Mouse (Mus musculus) olfactory bulb, adult 2 months (tissue): ENCODE results near the gene Synj1. TPM values are rescaled to one million over a fixed set of nuclear protein-coding genes. Genes with fewer than 3 reads are reported as not detected.
A peak's percentile ranks its signal among the peaks of the same experiment; 100 is the strongest.

Experiments used
- H3K27ac ChIP-seq: fragments of 200-500 bp; 2 replicates; pipeline ENCODE4 v1.5.1; 2012; ENCODE audit warnings: low read depth, low read length; ENCODE audit not compliant: insufficient read depth
- H3K4me1 ChIP-seq: fragments of 200-500 bp; 2 replicates; pipeline ENCODE4 v1.6.1; 2012; ENCODE audit warnings: low read length; ENCODE audit not compliant: control insufficient read depth, insufficient read depth
- H3K4me3 ChIP-seq: fragments of 200-500 bp; 2 replicates; pipeline ENCODE4 v1.5.1; 2012; ENCODE audit warnings: mild to moderate bottlenecking, low read depth, low read length, moderate library complexity; ENCODE audit not compliant: insufficient read depth
- CTCF ChIP-seq: fragments of 200-500 bp; IDR thresholded peaks from 2 replicates; pipeline ENCODE4 v1.5.1; 2012; ENCODE audit warnings: low read depth, mild to moderate bottlenecking, low read length, moderate library complexity; ENCODE audit not compliant: insufficient read depth
- POLR2A ChIP-seq: fragments of 200-500 bp; IDR thresholded peaks from 2 replicates; pipeline ENCODE4 v1.6.1; 2012; ENCODE audit warnings: mild to moderate bottlenecking, low read depth, low read length, moderate library complexity; ENCODE audit not compliant: insufficient read depth
- WGBS: fragments of 180-500 bp; shearing (Covaris S2); methylation state at CpG from one replicate; pipeline ENCODE4 v1.1.7; 2018; 5-methylcytosine and 5-hydroxymethylcytosine counted together
- polyA plus RNA-seq: library from polyadenylated mRNA; stranded (reverse); fragments of >200 nt; gene quantifications from 2 replicates; pipeline ENCODE4 v1.2.4, GENCODE M21; 2012; ENCODE audit warnings: low replicate concordance; ENCODE audit not compliant: missing spikeins, insufficient read depth, insufficient read length

Synj1 gene
- polyA plus RNA-seq, 1 experiment: 252 TPM

GRCm38 (mm10) chr16:90963231-90963630, 47.9 kb downstream of the Synj1 start:
- TF ChIP-seq CTCF (no peak), POLR2A (no peak)
- 91% methylated on average over 4 of the region's 4 CpGs for WGBS
- no peak overlapping the region for H3K27ac ChIP-seq
- H3K4me3 ChIP-seq: no peak overlapping the region
- H3K4me1 ChIP-seq: peaks cover 2% of the 10 kb centered on the region; the same call in 1 of the 2 replicates

GRCm38 (mm10) chr16:90958301-90959085, 52.6 kb downstream of the Synj1 start:
- no peak for TF ChIP-seq CTCF
- TF ChIP-seq POLR2A: no peak
- 70% methylated on average over 5 of the region's 5 CpGs for WGBS
- Histone ChIP-seq H3K27ac (no peak overlapping the region), H3K4me3 (no peak overlapping the region), H3K4me1 (no peaks in the 10 kb centered on the region)

DNA sequence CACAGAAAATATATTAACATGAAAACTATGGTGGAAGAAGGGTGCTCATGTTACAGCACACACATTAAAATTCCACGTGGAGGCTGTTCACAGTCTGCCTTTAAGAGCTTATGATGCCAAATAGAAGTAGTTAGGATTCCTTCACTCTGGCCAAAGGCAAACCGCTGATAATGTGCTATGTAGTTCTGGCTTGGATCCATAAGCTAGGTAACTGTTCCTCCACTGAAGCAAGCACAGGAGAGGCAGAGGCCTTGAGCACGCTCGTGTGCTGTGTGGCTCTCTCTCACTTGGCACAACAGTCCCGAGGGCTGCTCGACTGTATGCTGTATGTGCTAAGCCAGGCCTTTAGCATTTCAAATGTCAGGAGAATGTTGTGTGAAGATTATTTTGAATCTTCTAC, 55.6 kb downstream of the Synj1 start:
- TF ChIP-seq POLR2A (no peak), CTCF (no peak)
- Histone ChIP-seq H3K4me1 (no peaks in the 10 kb centered on the region), H3K4me3 (no peak overlapping the region), H3K27ac (no peak overlapping the region)
- 67% methylated on average over 6 of the region's 6 CpGs for WGBS

GRCm38 (mm10) chr16:90953770-90954169, 57.3 kb downstream of the Synj1 start:
- no peak overlapping the region for H3K27ac ChIP-seq
- H3K4me3 ChIP-seq: no peak overlapping the region
- no peaks in the 10 kb centered on the region for H3K4me1 ChIP-seq
- WGBS: 96% methylated on average over 6 of the region's 6 CpGs
- TF ChIP-seq POLR2A (no peak), CTCF (no peak)

DNA sequence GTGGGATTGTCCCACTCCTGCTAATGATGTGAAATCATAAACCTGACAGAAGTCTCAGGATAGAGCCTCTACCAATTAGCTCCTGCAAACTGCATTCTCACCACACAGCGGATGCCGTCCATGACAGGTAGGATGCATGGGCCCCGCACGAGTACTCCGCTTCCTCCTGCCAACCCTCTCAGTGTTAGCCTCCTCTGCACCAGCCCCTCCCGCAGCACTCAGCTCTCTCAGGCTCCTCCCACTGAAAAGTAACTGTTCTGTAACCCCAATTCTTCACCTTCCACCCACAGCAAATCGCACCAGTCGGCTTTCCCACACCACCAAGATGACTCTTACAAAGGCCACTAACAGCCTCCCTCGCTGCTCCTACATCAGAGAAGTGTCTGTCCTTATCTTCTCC, 58.0 kb downstream of the Synj1 start:
- Histone ChIP-seq H3K27ac (no peak overlapping the region), H3K4me1 (no peaks in the 10 kb centered on the region), H3K4me3 (no peak overlapping the region)
- WGBS: 85% methylated on average over 9 of the region's 9 CpGs
- TF ChIP-seq POLR2A (no peak), CTCF (no peak)

DNA sequence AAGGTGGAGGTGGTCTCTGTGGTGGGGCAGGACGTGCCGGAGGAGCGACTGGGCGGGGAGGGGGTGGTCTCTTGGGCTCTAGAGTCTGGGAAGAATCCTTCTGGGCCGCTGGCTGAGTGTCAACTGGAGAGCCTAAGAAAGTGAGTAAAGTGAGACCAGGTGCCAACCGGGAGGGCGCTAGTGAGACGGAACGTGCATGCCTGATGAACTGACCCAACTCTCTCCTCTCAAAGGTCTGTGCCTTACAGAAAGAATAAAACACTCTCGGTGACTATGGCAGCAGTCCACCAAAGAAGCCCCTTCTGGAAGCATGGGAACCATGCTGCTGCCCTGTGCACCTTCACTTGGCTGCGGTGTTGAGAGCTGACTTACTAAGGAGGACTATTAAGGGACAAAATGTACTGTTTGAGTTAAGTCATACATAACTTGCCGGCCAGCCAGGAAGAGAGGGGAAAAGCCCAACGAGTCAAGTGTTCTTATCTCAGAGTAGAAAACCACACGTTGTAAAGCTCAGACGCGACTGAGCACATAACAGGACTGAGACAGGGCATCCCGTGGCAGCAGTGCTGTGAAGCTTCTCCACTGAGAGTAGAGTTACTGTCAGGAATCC, 60.6 kb downstream of the Synj1 start:
- no peak overlapping the region for H3K27ac ChIP-seq
- no peak overlapping the region for H3K4me3 ChIP-seq
- 54% methylated on average over 17 of the region's 17 CpGs for WGBS
- H3K4me1 ChIP-seq: no peaks in the 10 kb centered on the region
- TF ChIP-seq POLR2A: no peak
- TF ChIP-seq CTCF: no peak

GRCm38 (mm10) chr16:90946977-90947376, 64.1 kb downstream of the Synj1 start:
- 78% methylated on average over 8 of the region's 8 CpGs for WGBS
- no peak overlapping the region for H3K27ac ChIP-seq

DNA sequence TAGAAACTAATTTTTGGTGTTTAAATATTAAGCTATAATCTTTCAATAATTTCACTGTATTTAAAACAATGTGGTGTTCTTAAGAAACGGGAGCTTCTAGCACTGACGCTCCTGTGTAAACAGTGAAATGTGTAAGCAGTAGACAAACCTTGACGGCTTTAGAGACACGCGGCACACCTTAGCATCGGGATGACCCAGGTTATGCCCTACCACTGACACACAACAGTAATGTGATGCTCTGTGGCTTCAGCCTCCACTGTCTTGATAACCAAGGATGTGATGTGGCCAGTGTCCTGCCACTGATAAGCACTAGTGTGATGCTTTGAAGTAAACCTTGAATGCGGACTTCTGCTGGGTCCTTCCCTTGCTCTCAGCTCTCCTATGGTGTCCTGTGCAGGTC, 69.9 kb downstream of the Synj1 start:
- H3K4me1 ChIP-seq: no peaks in the 10 kb centered on the region
- TF ChIP-seq POLR2A (no peak), CTCF (no peak)
- WGBS: 93% methylated on average over 7 of the region's 7 CpGs
- H3K27ac ChIP-seq: no peak overlapping the region
- no peak overlapping the region for H3K4me3 ChIP-seq

More at GRCm38 (mm10) chr16:90946977-90947376, 64.1 kb downstream of the Synj1 start:
- Histone ChIP-seq H3K4me3 (no peak overlapping the region), H3K4me1 (no peaks in the 10 kb centered on the region)
- TF ChIP-seq CTCF (no peak), POLR2A (no peak)

DNA sequence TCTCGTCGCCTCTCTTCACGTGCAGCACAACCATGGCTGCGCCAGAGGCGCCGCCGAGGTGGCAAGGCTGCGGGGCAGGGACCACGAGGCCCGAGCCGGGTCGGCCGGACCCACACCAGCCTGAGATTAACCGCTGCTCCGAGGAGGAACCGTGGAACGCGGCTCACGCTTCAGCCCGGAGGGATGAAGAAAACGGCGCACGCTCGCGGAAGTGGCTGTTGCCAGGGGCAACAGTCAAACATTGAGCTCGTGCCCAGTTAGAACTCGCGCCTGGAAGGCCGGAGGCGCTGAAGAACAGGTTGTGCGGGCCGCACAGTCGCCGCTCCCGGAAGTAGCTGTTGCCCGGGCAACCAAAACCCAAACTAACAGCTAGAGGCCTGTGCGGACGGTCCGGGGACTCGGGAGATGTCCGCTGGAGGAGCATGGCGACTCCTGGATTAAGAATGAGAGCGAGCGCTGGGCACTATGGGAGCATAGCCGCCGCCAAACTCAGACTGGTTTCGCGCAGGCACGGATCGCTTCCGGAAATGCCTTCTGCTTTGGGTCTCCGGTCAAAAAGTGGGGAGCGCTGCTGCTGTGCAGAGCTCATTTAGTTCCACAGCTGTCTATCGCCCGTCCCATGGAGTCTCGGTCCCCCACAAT, 76.3 kb downstream of the Synj1 start, which contains the start of gene Cfap298:
Gene Cfap298 (minus strand): TSS at position 428 of the 642 bp plus-strand sequence.
- Histone ChIP-seq H3K4me3 (peak within 1 kb of the TSS; percentile 89), H3K27ac (peak within 1 kb of the TSS; percentile 19), H3K4me1 (peaks cover 7% of the 10 kb centered on the region)
- WGBS: under 1% methylated on average over 56 of the region's 56 CpGs
- TF ChIP-seq CTCF: no peak
- TF ChIP-seq POLR2A: peak; percentile 33; the same call in 1 of the 2 replicates
